Comparison of ENCODE assay signal across 8 mouse cellular contexts in the genomic region with DNA sequence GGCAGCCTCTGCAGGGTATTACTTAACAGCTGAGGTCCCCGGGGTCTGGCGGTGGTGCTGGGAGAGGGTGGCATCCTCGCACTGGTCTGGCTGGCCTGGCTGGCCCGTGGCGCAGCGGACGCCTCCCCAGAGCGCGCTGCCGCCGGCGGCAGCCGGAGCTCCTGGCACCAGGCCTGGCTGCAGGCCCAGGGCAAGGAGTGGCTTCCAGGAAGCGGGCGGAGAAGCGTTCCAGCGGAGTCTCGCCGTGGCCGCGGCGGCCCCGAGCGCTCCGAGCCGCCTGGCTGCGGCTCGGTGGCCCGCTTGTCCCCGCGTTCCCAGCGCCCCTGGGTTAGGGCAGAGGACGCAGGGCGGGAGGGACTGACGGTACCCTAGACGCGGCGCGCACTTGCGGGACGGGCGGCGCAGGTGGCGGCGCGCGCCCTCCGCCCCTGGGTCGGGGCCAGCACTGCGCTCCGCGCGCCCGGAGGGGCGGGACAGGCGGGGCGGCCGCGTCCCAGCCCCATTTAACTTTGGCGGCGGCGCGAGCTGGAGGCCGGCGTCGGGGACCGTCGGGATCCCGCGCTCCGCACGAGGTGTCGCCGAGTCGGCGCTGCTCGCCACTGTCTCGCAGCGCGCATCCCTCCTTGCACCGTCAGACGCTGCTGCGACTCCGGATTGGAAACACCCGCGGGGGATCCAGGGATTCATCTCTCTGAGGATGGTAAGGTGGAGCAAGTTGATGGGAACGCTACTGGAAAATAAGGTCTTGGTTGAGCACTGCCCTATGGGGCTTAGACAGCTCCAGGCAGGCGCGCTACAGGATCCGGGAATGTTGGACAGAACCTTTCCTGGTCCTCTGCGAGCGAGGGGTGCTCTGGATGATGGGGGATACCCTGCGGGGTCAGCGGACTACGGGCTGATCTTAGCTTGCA. TPM values are rescaled to one million over a fixed set of nuclear protein-coding genes. Genes with fewer than 3 reads are reported as not detected.
DNase-seq lines count a peak whose midpoint lies in the region; ATAC-seq and TF ChIP-seq lines count a peak whose summit lies in the region.

TSS of gene Adamtsl3 (plus strand) at position 484 of the 911 bp plus-strand sequence.

- DNase-seq in cerebellum, postnatal 10 days = peak; percentile 82 to 89
- DNase-seq in cerebellum, adult 11 months = no peak
- DNase-seq in gastrocnemius, postnatal 4 days (ENCODE audit: low spot score in 2 of 2) = peak in 1 of 2 experiments; percentile 64
- no peak for DNase-seq in liver, postnatal 0 days
- DNase-seq in ovary, postnatal 14 days (ENCODE audit: low spot score) = peak; percentile 16
- DNase-seq in spleen, postnatal 4 days (ENCODE audit: low spot score in 2 of 2) = no peak

- H3K27ac ChIP-seq in cortical plate, adult 2 months (ENCODE audit: insufficient read depth, low read length) = no peak within 1 kb of the TSS
- H3K27ac ChIP-seq in intestine, embryonic 16.5 days (ENCODE audit: low read length) = no peak within 1 kb of the TSS
- H3K27ac ChIP-seq in liver, postnatal 0 days (ENCODE audit: low read depth) = no peak within 1 kb of the TSS

- peak; percentile 60 for ATAC-seq in intestine, embryonic 16.5 days
- no peak for ATAC-seq in liver, postnatal 0 days

- no peak for TF ChIP-seq EP300 in liver, postnatal 0 days (IDR thresholded peaks at IDR 0.05; ENCODE audit: low read depth)

- no peaks in the 10 kb centered on the region for H3K4me1 ChIP-seq in cortical plate, adult 2 months (ENCODE audit: control insufficient read depth, insufficient read depth, low read length)
- H3K4me1 ChIP-seq in intestine, embryonic 16.5 days (ENCODE audit: control insufficient read depth, insufficient read depth, low read length) = peaks cover 4% of the 10 kb centered on the region
- H3K4me1 ChIP-seq in liver, postnatal 0 days (ENCODE audit: insufficient read depth) = no peaks in the 10 kb centered on the region

- H3K27me3 ChIP-seq in intestine, embryonic 16.5 days (replicated peaks; ENCODE audit: control insufficient read depth, insufficient read depth, low read length) = peaks cover 31% of the 10 kb centered on the region
- H3K27me3 ChIP-seq in liver, postnatal 0 days (ENCODE audit: insufficient read depth, low read length) = peaks cover 38% of the 10 kb centered on the region

- no peak for TF ChIP-seq CTCF in cortical plate, adult 2 months (IDR thresholded peaks at IDR 0.05; ENCODE audit: extremely low read depth, insufficient read depth, low read length)
- TF ChIP-seq CTCF in liver, postnatal 0 days (IDR thresholded peaks at IDR 0.05; ENCODE audit: low read depth) = no peak

- no peak for TF ChIP-seq POLR2A in cortical plate, adult 2 months (IDR thresholded peaks at IDR 0.05; ENCODE audit: extremely low read depth, insufficient read depth, low read length)

- no peaks in the 10 kb centered on the region for H3K36me3 ChIP-seq in intestine, embryonic 16.5 days (ENCODE audit: control insufficient read depth, insufficient read depth, low read length)
- no peaks in the 10 kb centered on the region for H3K36me3 ChIP-seq in liver, postnatal 0 days (replicated peaks; ENCODE audit: insufficient read depth, low read length)

- H3K9me3 ChIP-seq in intestine, embryonic 16.5 days (ENCODE audit: control insufficient read depth, low read length) = no peaks in the 10 kb centered on the region
- no peaks in the 10 kb centered on the region for H3K9me3 ChIP-seq in liver, postnatal 0 days (ENCODE audit: low read length)

- under 1% methylated on average over 78 of the region's 95 CpGs for WGBS in intestine, embryonic 16.5 days
- WGBS in liver, postnatal 0 days (ENCODE audit: insufficient replicate concordance) = 2% methylated on average over 77 of the region's 95 CpGs

- H3K9ac ChIP-seq in intestine, embryonic 16.5 days (ENCODE audit: low read depth, low read length) = peak within 1 kb of the TSS; percentile 42
- H3K9ac ChIP-seq in liver, postnatal 0 days (replicated peaks) = no peak within 1 kb of the TSS

- H3K4me3 ChIP-seq in cortical plate, adult 2 months (ENCODE audit: insufficient read depth, low read length) = 0 out of 2 replicates have a peak within 1 kb of the TSS, but pooled peaks have one; percentile 15
- peak within 1 kb of the TSS; percentile 50 for H3K4me3 ChIP-seq in intestine, embryonic 16.5 days (ENCODE audit: low read length)
- H3K4me3 ChIP-seq in liver, postnatal 0 days (ENCODE audit: low read depth, low read length) = no peak within 1 kb of the TSS

- H3K4me2 ChIP-seq in intestine, embryonic 16.5 days (ENCODE audit: low read depth, low read length) = peak within 1 kb of the TSS; percentile 83
- 0 out of 2 replicates have a peak within 1 kb of the TSS, but pooled peaks have one; percentile 7 for H3K4me2 ChIP-seq in liver, postnatal 0 days (ENCODE audit: low read depth, low read length)

RNA-seq across cellular contexts. Expression of gene Adamtsl3, which starts in this region (rescaled TPM):
- polyA plus RNA-seq in cortical plate, adult 2 months (2012; rRNA removed) = 0.57 and 1.1 TPM in 2 replicates
- 10 to 100 TPM; 12.8 to 19.0 TPM for total RNA-seq in gastrocnemius, postnatal 4 days (2021)
- 0.61 and 0.68 TPM in 2 replicates for polyA plus RNA-seq in intestine, embryonic 16.5 days (2015; fragmentation: Nextera tagmentation; extraction: Ambion mirVana)
- polyA plus RNA-seq in liver, postnatal 0 days (2015; fragmentation: Nextera tagmentation; extraction: Ambion mirVana) = 0.02 and 0.09 TPM in 2 replicates

Comparison
In these comparisons a context has a peak if more than half of its experiments do, and no peak if none do; other contexts are left out.
1. DNase-seq: peak in cerebellum, postnatal 10 days (2 of 2) and ovary, postnatal 14 days (single experiment); none in cerebellum, adult 11 months (single experiment), liver, postnatal 0 days (single experiment) and spleen, postnatal 4 days (0 of 2).
2. Peak in ATAC-seq, H3K4me3 ChIP-seq, H3K9ac ChIP-seq and H3K4me2 ChIP-seq in intestine, embryonic 16.5 days; RNA of the gene not detected or under 1 TPM.